Mouse (Mus musculus) embryonic stem cell, embryonic (primary cell): ENCODE measurements around the gene Pithd1.

ENCODE experiments used
- CTCF ChIA-PET, 4 experiments: fragments of 300-600 bp in 2 of 4; fragments of 350-600 bp in 2 of 4; sonication (Branson Sonifier 250); formaldehyde crosslinking; loops; one replicate each; lab custom pipeline; 2022; ENCODE audit warnings: inconsistent platforms in 2 of 4; lab: Charles Lee
- POLR2A ChIA-PET, 4 experiments: fragments of 300-600 bp in 2 of 4; fragments of 350-600 bp in 2 of 4; sonication (Branson Sonifier 250); formaldehyde crosslinking; loops; one replicate each; lab custom pipeline; 2022; ENCODE audit warnings: antibody characterized with exemption in 4 of 4, inconsistent platforms in 1 of 4; lab: Charles Lee

Gene Pithd1

DNA sequence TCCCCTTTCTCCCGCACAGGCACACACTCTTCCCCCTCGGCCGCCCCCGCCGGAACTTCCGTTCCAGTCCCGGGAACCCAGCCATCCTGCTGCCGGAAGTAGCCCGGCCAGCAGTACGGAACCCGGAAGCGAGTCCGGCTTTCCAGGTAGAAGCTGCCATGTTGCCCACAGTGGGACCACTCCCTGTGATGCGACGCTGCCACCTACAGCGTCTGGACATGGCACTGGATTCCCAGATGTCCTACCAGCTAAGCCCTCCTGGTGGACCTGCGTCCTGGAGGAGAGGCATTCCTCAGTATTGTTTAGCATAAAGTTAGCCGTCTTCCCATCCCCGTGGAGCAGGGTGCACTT is 14.5 kb downstream of the Pithd1 start, which contains the start of gene Lypla2:
TSS of gene Lypla2 (minus strand) at position 71 of the 351 bp plus-strand sequence.
- POLR2A ChIA-PET: interaction anchor here (0.7 to 8.1 kb wide), 21 partner anchors 8 to 633 kb away, joined by 3 to 78 read pairs (median 5); partner anchors contain the start of genes Gale (in 4 of the 4) and Pithd1 (in 3 of the 4)
- CTCF ChIA-PET: interaction anchor here (0.6 to 1.7 kb wide), 6 partner anchors 8 to 679 kb away, joined by 3 to 7 read pairs (median 3); partner anchors contain the start of genes Gale (in 1 of the 4) and Pithd1 (in 1 of the 4)

DNA sequence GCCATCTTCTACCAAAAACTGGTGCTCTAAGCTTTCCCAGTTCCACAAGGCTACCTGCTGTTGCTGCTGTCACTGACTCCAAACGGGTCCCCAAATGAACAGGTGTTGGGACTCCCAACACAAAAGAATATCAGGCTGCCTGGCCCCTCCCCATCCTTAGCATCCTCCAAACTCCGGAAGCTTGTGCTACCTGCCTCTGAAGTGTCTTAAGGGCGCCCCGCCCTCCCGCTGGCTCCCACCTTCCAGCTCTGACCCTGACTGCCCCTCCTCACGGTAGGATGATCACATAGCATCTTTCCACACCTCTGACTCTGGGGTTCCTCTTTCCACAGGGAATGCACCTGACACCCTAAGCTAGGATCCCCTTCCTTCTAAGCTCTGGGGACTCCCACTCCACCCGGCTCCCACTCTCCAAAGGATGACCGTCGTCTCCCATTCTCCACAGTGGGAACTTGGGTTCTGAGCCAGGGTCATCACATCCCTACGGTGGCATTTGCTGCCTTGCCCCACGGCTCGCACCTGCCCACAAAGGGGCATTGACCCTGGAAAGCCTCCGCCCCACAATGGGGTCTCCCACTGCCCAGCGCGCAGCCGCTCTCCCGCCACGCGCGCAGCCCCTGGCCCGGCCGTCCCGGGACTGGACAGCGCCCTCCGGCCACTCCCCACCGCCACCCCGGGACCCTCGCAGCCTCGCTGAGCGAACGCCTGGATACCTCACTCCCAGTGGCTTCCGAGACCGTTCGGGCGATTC is 15.1 kb downstream of the Pithd1 start:
- ChIA-PET POLR2A (interaction anchor here (0.7 to 8.1 kb wide), 23 partner anchors 8 to 634 kb away, joined by 3 to 78 read pairs (median 5); partner anchors contain the start of genes Gale (in 4 of the 4), Pithd1 (in 3 of the 4), E2f2 (in 1 of the 4) and Rpl11 (in 1 of the 4)), CTCF (interaction anchor here (0.6 to 1.2 kb wide), 10 partner anchors 8 to 314 kb away, joined by 3 to 7 read pairs (median 3); partner anchors contain the start of genes Pithd1 (in 1 of the 4) and Rpl11 (in 1 of the 4))

DNA sequence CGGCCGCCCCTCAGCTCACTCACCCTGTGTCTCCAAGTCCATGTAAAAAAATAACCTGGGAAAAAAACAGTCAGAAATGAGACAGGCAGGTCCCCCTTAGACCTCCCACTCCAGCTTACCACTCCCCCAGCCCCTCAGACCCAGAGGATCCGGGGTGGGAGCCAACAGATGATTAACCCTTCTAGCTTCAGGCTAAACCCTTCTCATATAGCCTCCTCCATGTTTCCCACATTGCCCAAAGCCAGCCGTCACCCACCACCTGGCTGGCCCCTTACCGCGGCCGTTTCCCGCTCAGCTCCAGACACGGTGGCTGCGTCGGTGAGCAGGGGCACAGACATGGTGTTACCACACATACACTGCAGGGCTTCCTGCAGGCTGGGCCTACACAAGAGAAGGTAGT is 16.5 kb downstream of the Pithd1 start:
- CTCF ChIA-PET: interaction anchor here in 1 of 4 experiments (0.8 kb wide), 1 partner anchor 50 kb away, joined by 3 read pairs; the partner anchor contains the start of gene Fuca1
- POLR2A ChIA-PET: interaction anchor here (0.5 to 8.1 kb wide), 8 partner anchors 9 to 144 kb away, joined by 3 to 78 read pairs (median 4); partner anchors contain the start of genes Pithd1 (in 3 of the 4) and Rpl11 (in 1 of the 4)

DNA sequence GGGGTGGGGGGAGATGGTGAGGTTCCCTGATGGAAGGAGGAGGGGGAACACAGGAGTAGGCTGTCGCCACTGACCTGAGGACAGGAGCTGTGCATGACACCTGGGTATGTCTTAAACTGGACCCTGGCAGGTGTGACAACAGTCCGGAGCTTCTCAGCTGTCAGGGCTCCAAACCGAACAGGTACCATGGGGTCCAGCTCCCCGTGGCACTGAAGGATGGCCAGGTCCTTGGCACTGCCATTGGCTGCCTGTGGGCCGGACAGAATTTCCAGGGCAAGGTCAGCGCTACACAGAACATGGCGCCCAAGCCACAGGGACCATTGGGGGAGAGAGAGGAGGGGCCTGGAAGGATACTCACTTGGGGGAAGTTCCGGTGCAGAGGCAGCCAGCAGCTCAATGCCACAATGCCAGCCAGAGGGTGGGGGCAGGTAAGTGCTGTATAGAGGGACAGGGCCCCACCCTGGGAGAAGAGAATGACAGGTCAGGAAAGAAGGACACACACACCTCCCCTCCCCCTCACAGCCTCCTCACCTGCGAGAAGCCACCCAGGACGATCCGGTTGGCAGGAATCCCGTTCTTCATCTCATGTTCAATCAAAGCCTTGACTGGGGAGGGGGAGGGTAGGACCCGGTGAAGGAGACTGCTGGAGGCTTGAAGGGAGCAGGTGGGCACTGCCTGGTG is 17.9 kb downstream of the Pithd1 start:
- CTCF ChIA-PET: interaction anchor here in 1 of 4 experiments (0.8 kb wide), 1 partner anchor 49 kb away, joined by 3 read pairs; the partner anchor contains the start of gene Fuca1
- POLR2A ChIA-PET: interaction anchor here in 3 of 4 experiments (0.6 to 8.1 kb wide), 12 partner anchors 17 to 415 kb away, joined by 3 to 78 read pairs (median 4); partner anchors contain the start of genes Pithd1 (in 2 of the 3), Rpl11 (in 2 of the 3) and Cnr2 (in 1 of the 3)

DNA sequence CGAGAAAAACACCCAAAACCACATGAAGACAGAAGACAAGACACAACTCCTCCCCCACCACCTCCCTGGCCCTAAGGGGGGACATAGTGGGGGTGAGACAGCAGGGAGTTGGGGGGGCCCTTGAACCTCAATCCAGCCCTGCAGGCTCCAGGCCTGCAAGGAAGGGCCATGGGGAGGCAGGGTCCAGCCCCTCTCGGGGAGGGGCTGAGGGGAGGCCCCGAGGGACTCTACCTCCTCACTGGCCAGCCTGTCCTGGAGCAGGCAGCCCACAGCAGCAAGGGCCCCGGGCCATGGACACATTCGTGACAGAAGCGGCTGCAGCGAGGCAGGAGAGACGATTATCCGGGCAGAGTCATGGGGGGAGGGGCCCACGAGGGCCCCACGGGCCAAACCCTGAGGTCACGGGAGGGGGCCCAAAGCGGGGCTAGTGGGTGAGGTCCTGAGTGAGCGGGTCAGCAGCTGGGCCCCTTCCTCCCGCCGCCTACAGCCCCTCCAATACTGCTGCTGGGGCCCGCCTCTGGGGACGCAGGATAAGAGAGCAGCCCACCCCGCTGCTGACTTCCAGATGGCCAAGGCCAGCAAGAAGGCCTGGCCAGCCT is 18.7 kb downstream of the Pithd1 start:
- POLR2A ChIA-PET: interaction anchor here in 3 of 4 experiments (0.6 to 2.2 kb wide), 10 partner anchors 18 to 85 kb away, joined by 3 to 7 read pairs (median 4); partner anchors contain the start of genes Rpl11 (in 2 of the 3) and Pithd1 (in 1 of the 3)

DNA sequence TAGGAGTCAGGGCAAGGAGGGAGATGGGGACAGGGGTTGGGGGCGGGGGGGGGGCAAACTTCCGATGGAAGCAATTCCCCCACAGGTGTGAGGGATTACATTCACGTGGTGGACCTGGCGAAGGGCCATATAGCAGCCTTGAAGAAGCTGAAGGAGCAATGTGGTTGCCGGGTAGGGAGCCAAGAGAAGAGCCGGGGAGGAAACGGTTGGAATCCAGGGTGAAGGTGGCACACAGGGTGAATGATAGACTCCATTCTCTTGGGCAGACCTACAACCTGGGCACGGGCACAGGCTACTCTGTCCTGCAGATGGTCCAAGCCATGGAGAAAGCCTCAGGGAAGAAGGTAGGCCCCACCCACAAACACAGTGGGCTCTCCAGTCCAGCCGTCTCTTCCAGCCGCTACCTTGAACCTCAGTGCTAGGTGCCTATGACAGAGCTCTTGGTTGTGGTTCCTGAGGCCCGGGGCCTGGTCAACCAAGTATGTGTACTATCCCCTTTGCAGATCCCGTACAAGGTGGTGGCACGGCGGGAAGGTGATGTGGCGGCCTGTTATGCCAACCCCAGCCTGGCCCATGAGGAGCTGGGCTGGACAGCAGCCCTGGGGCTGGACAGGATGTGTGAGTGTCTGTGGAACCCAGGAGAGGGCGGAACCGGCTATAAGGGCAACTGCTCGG is 19.8 kb downstream of the Pithd1 start:
- CTCF ChIA-PET: interaction anchor here in 1 of 4 experiments (0.7 kb wide), 1 partner anchor 15 kb away, joined by 3 read pairs; no protein-coding TSS in a partner anchor
- POLR2A ChIA-PET: interaction anchor here in 3 of 4 experiments (0.6 to 2.2 kb wide), 7 partner anchors 12 to 646 kb away, joined by 3 to 7 read pairs (median 4); partner anchors contain the start of genes Rpl11 (in 2 of the 3) and Pithd1 (in 1 of the 3)

More for the DNA sequence above, 18.7 kb downstream of the Pithd1 start:
- CTCF ChIA-PET: interaction anchor here in 2 of 4 experiments (0.5 to 0.8 kb wide), 2 partner anchors 14 to 48 kb away, joined by 3 read pairs; partner anchors contain the start of gene Fuca1 (in 1 of the 2)

DNA sequence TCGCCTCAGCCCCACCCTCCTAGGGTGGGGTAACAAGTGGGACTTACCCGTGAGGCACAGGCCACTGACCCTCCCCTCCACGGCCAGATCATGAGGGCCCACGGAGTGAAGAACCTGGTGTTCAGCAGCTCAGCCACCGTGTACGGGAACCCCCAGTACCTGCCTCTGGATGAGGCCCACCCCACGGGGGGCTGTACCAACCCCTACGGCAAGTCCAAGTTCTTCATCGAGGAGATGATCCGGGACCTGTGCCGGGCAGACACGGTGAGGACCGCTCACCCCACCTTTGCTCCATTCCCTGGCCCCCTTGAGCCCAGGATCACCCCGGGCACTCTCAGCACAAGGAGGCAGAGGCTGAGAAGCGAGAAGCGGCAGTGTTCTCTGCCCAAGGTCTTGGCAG is 20.8 kb downstream of the Pithd1 start:
- POLR2A ChIA-PET: interaction anchor here in 3 of 4 experiments (0.5 to 8.8 kb wide), 8 partner anchors 11 to 689 kb away, joined by 3 to 71 read pairs (median 4); partner anchors contain the start of genes Hmgcl (in 1 of the 3) and Pithd1 (in 1 of the 3)
- CTCF ChIA-PET: interaction anchor here in 2 of 4 experiments (0.6 to 1.4 kb wide), 2 partner anchors 10 to 20 kb away, joined by 3 read pairs; no protein-coding TSS in a partner anchor

DNA sequence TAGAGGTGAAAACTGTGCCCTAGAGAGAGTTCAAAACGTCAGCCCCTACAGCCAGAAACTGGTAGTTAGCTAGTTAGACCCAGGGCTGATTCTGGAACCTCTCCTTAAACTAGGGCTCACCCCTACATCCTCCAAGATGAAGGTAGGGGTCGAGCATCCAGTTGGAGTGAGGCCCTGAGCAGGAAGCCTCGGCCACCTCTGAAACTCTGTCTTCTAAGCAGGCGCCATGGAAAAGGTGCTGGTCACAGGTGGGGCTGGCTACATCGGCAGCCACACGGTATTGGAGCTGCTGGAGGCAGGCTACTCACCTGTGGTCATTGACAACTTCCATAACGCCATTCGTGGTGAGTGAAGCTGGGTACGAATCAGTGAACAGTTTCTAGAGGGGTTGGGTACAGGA is 22.0 kb downstream of the Pithd1 start:
- ChIA-PET POLR2A (interaction anchor here in 2 of 4 experiments (1.2 to 8.8 kb wide), 7 partner anchors 8 to 83 kb away, joined by 4 to 71 read pairs (median 5); partner anchors contain the start of genes Hmgcl (in 1 of the 2), Lypla2 (in 1 of the 2) and Pithd1 (in 1 of the 2)), CTCF (interaction anchor here in 2 of 4 experiments (0.5 to 1.8 kb wide), 3 partner anchors 21 to 183 kb away, joined by 3 to 10 read pairs (median 3); partner anchors contain the start of gene Fuca1 (in 1 of the 2))

DNA sequence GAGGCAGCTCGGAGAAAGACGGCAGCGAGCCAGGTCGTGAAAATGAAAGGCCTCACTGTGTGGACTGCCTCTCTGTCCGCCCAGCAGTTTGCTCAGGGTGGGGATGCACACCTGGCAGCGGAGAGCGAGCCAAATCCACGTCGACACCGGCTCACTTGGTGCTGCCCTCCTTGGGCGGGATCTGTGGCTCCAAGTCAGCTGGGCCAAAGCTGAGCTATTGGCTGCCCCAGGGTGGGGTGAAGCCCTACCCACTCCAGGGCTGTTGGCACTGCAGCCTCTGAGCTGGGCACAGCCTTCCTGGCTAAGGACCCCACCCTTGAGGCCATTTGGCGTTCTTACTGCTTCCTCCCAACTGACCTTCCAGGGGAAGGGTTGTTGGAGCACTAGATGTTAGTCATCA is 22.6 kb downstream of the Pithd1 start:
- CTCF ChIA-PET: interaction anchor here in 3 of 4 experiments (0.5 to 2.2 kb wide), 7 partner anchors 8 to 183 kb away, joined by 3 to 10 read pairs (median 3); partner anchors contain the start of genes Fuca1 (in 1 of the 3) and Pithd1 (in 1 of the 3)
- POLR2A ChIA-PET: interaction anchor here in 3 of 4 experiments (0.6 to 8.8 kb wide), 34 partner anchors 8 to 337 kb away, joined by 3 to 71 read pairs (median 4); partner anchors contain the start of genes Lypla2 (in 3 of the 3), Hmgcl (in 2 of the 3), Pithd1 (in 2 of the 3) and Rpl11 (in 2 of the 3)

DNA sequence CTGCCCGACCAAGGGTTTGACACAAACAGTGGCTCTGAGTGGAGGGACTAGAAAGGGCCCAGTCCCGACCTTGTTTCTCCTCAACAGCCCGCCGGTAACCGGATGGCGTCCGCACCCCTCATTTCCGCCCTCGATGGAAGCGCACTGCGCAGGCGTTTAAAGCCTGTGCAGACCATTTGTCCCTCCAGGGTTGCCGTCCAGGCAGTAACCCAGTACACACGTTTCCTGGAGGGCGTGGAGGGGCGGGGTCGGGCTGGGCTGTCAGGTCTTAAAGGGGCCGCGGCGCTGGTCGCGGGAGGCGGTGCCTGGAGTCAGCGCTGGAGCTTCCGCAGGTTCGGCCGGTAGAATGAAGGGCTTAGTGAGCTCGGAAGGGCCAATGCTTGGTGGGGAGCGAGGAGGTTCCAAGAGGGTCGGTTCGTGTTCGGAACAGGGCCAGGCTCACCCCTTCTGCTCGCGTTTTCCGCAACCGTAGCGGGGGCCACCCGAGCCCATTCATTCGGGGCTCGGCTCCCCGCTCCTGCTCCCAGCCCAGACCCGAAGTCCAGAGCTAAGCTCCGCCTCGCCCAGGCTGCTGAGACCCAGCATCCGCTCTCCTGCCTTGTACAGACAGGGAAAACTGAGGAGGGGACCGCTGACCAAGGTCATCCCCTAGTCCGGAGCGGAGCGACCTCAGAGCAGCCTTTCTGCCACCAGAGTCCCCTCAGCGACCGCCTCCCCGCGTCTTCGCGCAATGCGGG is 23.4 kb downstream of the Pithd1 start, which contains the start of gene Gale:
TSS of gene Gale (plus strand) at position 271 of the 737 bp plus-strand sequence.
- POLR2A ChIA-PET: interaction anchor here (0.6 to 8.8 kb wide), 50 partner anchors 9 to 337 kb away, joined by 3 to 71 read pairs (median 4); partner anchors contain the start of genes Lypla2 (in 4 of the 4), Rpl11 (in 3 of the 4), Hmgcl (in 2 of the 4) and Pithd1 (in 2 of the 4)
- CTCF ChIA-PET: interaction anchor here in 3 of 4 experiments (0.6 to 2.2 kb wide), 16 partner anchors 9 to 1715 kb away, joined by 3 to 10 read pairs (median 4); partner anchors contain the start of genes Fuca1 (in 1 of the 3) and Pithd1 (in 1 of the 3)

DNA sequence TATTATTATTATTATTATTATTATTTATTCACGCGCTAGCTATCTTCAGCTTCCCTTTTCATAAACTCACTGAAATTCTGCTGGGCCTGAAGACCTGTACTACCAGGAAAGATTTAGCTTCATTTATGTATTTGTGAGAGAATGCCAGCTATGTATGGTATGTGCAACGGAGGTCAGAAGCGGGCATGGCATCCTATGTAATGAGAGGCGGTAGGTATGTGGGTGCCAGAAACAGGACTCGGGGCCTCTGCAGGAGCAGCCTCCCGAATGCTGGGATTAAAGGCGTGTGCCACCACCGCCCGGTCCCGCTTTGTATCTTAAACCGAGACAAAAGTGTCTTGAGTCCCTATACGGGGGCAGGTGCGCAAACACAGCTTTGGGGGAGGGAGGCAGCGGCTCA is 24.1 kb downstream of the Pithd1 start:
- POLR2A ChIA-PET: interaction anchor here (0.6 to 8.8 kb wide), 37 partner anchors 9 to 284 kb away, joined by 3 to 71 read pairs (median 5); partner anchors contain the start of genes Lypla2 (in 4 of the 4), Rpl11 (in 3 of the 4), Hmgcl (in 2 of the 4) and Pithd1 (in 2 of the 4)
- CTCF ChIA-PET: interaction anchor here in 3 of 4 experiments (0.6 to 2.2 kb wide), 10 partner anchors 9 to 1714 kb away, joined by 3 to 10 read pairs (median 5); partner anchors contain the start of genes Fuca1 (in 1 of the 3) and Pithd1 (in 1 of the 3)

DNA sequence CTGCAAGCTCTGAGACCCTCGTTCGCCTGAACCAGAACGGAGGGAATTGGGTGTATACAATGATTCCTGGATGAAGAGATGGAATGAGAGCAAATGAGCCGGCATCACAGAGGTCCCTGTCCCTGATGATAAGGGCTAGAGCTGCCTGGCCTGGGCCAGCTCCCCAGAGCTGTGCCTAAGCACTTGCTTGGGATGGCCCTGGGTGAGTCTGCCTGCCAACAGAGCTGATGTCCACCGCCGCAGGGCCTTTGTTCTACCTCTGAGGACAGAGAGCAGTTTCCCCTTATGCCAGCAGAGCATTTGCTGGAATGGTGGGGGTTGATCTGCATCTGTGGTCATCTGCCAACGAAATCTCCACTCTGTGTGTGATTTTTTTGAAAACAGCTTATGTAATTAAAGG is 24.9 kb downstream of the Pithd1 start:
- CTCF ChIA-PET: interaction anchor here in 2 of 4 experiments (1.2 to 2.9 kb wide), 5 partner anchors 8 to 253 kb away, joined by 3 to 15 read pairs (median 6); partner anchors contain the start of gene Pithd1 (in 1 of the 2)
- POLR2A ChIA-PET: interaction anchor here in 3 of 4 experiments (0.6 to 8.8 kb wide), 21 partner anchors 9 to 227 kb away, joined by 3 to 71 read pairs (median 6); partner anchors contain the start of genes Hmgcl (in 2 of the 3), Lypla2 (in 2 of the 3), Pithd1 (in 2 of the 3) and Rpl11 (in 2 of the 3)

DNA sequence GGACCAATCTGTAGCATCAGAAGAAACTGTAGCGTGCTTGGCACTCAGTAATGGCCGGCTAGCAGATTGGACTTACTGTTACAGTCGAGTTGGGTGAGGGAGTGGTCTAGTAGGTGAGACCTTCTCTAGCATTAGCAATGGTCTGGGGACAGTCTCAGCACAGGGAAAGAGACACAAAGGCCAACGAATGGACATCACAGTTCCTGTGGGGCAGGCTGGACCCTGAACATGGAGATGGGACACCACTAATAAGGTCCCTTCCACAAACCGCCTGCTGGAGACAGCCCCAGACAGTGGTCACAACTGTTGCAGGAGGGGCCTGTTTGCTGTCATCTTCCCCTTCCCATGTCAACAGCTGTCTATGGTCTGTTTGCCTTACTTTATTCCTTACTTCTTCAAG is 25.4 kb downstream of the Pithd1 start:
- ChIA-PET CTCF (interaction anchor here in 2 of 4 experiments (1.2 to 2.9 kb wide), 4 partner anchors 10 to 253 kb away, joined by 3 to 15 read pairs (median 6); no protein-coding TSS in a partner anchor), POLR2A (interaction anchor here in 2 of 4 experiments (1.1 to 8.8 kb wide), 8 partner anchors 11 to 92 kb away, joined by 3 to 71 read pairs (median 20); partner anchors contain the start of genes Lypla2 (in 2 of the 2), Rpl11 (in 2 of the 2), Hmgcl (in 1 of the 2) and Pithd1 (in 1 of the 2))

DNA sequence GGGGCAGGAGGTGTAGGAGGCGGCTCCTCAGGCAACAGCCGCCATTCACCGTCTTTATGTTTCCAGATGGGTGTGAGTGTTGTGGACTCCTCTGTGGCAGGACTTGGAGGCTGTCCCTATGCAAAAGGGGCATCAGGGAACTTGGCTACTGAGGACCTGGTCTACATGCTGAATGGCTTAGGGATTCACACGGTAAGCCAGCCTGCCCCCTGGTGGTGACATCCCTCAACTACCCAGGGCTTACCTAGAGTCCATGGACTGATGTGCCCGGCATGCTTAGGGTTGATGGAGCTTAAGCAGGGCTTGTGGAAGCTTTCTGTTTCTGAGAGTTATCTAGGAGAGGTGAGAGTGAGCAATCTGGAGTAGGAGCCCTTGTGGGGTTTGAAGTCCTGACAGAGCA is 26.3 kb downstream of the Pithd1 start:
- CTCF ChIA-PET: interaction anchor here (0.6 to 2.9 kb wide), 28 partner anchors 8 to 303 kb away, joined by 3 to 15 read pairs (median 3); partner anchors contain the start of genes Hmgcl (in 1 of the 4), Lypla2 (in 1 of the 4) and Rpl11 (in 1 of the 4)
- POLR2A ChIA-PET: interaction anchor here in 3 of 4 experiments (0.6 to 8.8 kb wide), 11 partner anchors 11 to 163 kb away, joined by 3 to 71 read pairs (median 3); partner anchors contain the start of genes Pithd1 (in 3 of the 3), Hmgcl (in 2 of the 3), Lypla2 (in 2 of the 3) and Rpl11 (in 2 of the 3)
